Mouse (Mus musculus) liver, adult 2 months (tissue): Measurements from ENCODE around the gene Naa38.

Experiments
- CTCF ChIP-seq: fragments of 200-500 bp; IDR thresholded peaks from 2 replicates; pipeline ENCODE4 v1.5.1; 2011; ENCODE audit warnings: low read depth, low read length, control low read depth
- POLR2A ChIP-seq: fragments of 200-500 bp; IDR thresholded peaks from 2 replicates; pipeline ENCODE4 v1.6.1; 2011; ENCODE audit warnings: low read length, control low read depth; ENCODE audit not compliant: insufficient read depth; ENCODE audit errors: extremely low read depth

DNA sequence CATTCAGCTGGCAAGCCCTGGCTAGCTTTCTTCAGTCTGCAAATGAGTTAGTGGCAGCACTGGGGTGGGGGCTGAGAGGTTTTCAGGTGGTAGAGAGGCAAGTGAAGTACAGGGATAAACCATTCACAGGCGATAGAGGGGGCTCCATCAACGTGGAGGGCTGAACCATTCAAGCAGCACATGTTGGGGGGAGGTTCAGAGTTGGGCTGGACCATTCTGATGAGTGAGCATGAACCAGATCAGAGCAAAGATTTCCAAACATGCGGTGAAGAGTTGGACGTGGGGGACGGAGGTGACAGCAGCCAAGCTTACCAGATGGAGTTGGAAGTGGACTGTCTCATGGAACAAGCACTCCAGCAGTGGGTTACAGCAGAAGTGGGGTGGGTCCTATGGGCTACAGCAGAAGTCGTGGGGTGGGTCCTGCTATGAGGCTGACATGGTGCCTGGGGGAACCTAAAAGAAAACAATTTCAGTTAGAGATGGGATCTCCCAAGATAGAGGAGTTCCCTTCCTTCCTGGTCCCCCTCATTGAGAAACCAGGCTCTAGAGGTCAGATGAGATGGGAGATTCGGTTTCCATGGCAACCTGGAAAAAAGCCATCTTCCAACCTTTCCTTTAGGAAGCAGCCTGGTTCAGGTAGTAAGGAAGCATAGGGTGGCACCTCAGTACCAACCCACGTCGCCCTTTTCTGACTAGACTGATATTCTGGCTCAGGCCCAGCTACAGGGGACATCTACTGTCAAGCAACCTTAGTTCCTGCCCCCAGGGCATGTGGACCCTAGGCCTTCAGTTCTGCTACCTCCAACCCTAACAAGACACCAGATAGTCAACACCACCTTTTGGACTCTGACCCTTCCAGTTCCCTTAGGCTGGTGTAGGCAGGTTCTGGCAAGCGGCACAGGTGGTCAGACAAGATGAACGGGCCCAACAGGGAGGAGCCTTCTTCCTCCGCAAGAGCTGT lies 18.2 kb downstream of the Naa38 start, which contains the start of gene Kdm6b:
- TF ChIP-seq CTCF = no peak
- TF ChIP-seq POLR2A = no peak
